Mouse (Mus musculus): ENCODE measurements around the gene En1.

The En1 gene

GRCm38 (mm10) chr1:120602031-120602730 lies at the start of gene En1:
Gene En1 (plus strand): TSS chr1:120602418.
- DNase-seq = peak; percentile 13

GRCm38 (mm10) chr1:120556926-120557846 lies 45.0 kb upstream of the En1 start:
- DNase-seq = no peak

- DNase-seq = no peak
Measured at GRCm38 (mm10) chr1:120558341-120559285, 43.6 kb upstream of the En1 start.

GRCm38 (mm10) chr1:120559911-120560310 lies 42.3 kb upstream of the En1 start:
- no peak for DNase-seq

- no peak for DNase-seq
Measured at GRCm38 (mm10) chr1:120581306-120581705, 20.9 kb upstream of the En1 start.

DNA sequence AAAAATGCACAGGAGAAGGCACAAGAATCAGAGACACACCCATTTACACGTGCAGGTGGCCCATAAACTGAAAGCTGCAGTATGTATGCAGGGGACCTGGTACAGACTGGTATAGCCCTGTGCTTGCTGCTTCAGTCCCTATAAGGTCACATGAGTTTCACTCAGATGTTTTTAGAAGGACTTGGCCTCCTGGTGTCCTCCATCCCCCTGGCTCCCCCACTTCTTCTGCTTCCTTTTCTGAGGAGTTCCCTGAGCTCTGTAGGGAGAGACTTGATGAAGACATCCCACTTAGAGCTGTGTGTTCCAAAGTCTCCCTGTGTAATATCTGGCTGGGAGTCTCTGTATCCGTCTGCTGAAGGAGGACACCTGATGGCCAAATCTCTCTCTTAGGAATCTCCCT lies 16.7 kb upstream of the En1 start:
- no peak for DNase-seq

DNA sequence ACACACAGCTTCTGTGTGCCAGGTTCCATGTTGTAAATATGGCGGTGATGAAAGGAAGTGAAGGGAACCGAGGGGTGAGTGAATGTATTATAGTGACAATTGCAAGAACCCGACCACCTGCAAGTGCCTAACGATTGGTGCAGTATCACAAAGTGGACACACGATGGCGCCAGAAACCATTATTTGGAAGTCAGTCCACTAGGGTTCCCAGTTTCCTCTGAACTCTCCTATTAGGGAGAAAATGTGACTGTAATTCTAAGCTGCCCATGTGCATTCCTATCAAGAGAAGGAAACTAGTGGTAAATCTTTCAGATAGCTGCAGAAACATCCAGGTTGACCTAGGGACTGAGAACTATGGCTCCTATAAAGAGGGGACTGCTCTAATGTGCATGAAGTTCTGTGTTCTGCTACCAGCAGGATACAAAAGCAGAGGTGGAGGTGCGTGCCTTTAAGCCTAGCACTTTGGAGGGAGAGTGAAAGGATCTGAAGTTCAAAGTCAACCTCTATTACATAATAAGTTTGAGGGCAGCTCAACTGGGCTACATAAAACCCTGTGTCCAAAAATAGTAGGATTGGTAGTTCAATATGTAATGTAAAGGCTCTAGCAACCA lies 15.6 kb upstream of the En1 start:
- peak; percentile 64 for DNase-seq

GRCm38 (mm10) chr1:120587431-120587830 lies 14.8 kb upstream of the En1 start:
- DNase-seq = no peak

- no peak for DNase-seq
Measured at GRCm38 (mm10) chr1:120587960-120588359, 14.3 kb upstream of the En1 start.

GRCm38 (mm10) chr1:120588362-120589027 lies 13.7 kb upstream of the En1 start:
- DNase-seq = no peak

DNA sequence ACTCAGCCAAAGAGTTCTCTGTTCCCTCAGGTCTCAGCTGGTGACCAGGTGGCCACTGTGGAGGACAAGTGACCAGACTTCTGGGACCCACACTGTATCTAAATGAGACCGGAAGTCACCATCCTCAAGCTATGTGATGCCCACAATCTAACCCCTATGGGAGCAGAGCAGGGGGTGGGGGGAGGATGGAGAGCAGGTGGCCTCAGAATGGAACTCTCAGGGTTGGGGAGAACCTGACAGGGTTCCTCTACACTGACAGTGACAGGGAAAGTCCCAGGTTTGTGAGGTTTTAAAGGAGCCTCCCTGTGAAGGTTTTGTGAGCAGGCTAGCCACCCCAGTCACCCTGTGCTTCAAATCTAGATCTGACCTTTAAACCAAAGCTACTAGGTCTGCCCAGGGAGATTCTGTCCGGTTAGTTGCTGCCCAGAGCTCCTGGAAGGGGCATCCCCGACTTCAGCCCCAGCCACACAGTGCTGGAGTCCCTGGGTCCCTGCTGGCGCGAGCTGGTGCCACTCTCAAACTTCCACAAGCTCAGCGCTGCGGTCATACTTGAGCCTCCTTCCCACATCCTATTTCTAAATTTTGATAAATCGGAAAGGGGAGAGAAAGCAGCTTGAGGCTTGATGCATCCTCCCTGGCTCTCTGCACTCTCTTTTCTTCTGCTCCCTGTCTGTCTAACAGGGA lies 8.8 kb upstream of the En1 start:
- DNase-seq = no peak

DNA sequence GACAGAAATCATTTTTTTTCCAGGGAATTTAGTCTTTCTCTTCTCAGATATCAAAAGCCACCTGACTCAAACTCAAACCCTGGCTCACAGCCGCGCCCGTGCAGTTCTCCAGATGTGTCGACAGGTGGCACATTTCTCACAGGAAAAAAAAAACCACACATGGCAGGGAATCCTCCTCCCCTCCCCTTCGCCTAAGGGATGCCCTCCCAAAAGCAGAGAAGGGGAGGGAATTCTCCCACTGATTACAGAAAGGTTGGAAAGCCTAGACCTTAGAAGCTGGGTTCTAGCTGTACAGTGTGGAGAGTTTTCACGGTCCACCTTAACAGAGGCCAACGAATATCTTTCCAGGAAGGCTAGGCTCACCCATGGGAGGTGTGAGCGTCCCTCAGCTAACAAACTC lies 7.6 kb upstream of the En1 start:
- DNase-seq = no peak

DNA sequence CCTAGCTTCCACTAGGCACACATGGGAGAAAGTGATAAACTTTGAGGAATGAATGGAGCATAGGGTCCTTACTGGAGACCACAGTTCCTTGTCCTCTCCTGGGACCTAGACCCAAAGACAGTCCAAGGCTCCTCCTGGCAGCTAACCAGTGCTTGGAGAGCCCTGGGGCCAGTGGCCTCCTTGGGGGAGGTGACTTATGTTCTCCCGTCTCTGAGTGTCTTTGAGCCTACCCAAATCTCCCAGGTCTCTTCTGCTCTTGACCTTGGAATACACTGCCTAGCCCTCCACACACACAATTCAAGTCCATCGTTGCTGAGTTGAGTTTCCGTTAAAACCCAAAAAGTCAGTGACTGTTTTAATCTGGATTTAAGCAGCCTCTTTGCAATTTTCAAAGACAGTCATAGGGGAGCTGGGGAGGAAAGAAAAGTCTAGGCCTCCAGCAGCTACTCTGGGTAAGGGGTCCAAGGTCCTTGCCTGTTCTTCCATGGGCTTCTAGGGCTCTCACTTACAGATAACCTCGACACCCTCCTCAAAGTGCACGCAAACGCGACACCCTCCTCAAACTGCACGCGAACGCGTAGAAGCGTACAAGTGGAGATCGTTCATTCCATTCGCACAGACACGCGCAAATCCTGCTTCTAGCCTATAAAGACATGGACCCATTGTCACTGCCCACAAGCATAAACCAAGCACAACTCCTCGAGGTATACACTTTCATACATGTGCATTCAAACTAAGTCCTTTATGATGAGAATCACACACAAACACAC lies 6.6 kb upstream of the En1 start:
- no peak for DNase-seq

- DNase-seq = peak; percentile 12
Measured at GRCm38 (mm10) chr1:120596319-120596718, 5.9 kb upstream of the En1 start.

- no peak for DNase-seq
Measured at GRCm38 (mm10) chr1:120596784-120597183, 5.4 kb upstream of the En1 start.

DNA sequence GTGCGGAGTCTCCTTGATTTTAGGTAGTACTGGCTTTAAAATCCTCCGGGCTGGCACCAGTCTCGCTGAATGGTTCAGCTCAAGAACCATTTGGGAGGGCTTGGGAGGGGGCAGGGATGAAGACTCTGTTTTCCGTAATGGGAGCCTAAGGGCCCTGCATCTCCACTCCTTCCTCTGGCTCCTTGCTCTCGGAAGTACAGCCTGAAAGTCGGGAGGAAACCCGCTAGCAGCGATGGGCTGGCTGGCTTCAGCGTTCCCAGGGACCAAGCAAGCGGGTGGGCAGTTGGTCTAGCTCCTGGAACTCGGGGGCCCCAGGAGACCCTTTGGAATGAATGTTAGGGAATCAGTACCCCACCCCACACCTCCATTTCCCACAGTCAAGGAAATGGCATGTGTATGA lies 4.9 kb upstream of the En1 start:
- DNase-seq = no peak

DNA sequence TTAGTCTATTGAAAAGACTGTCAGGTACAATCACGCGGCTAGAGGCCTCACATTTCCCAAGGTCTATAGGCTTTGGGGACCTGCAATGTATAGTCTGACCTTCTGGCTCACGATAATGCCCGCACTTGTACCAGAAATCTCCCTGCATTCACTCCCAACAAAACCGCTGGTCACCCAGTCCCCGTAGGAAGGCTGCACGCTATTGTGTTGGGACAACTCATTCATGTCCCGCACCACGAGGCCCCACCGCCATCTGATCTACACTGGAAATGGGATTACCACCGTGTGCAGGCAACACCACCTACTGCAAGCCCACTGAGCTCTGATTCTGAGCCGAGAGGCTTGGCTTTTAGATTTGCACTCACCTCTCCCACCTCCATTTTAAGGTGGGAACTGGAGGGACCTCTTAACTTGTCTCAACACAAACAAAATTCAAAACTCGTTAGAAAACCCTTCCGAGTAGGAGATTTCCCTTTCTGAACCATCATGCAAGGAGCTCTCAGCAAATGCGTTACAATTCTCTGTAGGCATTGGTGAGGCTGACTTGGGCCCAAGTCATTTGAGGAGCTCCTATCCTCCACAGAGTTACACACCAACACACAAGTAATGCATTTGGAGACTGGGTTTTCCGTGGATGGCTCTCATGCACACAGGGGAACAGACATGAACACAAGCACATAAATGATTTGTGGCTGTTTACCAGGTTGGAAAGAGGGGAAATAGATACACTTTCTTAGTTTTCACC lies 3.9 kb upstream of the En1 start:
- no peak for DNase-seq

DNA sequence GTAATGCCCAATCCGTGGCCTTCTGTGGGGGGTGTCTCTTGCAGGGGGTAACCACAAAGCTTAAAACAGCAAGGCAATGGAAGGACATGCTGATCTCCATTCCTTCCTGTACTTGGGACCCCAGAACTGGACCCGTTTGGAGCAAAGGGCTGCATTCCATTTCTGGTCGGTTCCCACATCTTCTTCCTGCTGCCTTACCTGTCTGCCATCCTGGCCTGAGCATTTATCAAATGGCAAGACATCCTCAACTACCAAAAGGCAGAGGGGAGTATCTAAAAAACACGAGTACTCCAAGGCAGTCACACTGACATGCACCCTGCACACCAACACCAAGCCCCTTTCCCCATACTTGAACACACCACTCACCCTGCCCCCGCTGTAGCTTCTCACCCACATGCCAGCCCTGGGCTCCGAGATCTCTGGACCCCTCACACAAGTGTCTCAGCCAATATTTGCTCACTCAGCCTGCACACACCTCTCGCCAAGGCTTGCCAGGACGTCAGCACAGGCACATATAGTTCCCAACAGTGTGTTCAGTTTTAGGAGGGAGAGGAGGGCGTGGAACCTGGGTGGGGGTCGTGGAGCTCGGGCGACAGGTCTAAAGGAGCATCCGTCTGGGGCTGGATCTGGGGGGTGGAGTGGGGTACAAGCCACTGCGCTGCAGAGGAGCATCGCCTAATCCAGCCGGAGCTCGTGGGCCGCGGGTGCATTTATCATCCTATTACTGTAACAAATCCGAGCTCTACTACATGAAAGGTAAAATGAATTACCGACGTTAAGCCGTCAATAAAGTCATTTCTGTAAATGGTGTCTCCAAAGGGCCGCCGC lies 2.7 kb upstream of the En1 start:
- no peak for DNase-seq

DNA sequence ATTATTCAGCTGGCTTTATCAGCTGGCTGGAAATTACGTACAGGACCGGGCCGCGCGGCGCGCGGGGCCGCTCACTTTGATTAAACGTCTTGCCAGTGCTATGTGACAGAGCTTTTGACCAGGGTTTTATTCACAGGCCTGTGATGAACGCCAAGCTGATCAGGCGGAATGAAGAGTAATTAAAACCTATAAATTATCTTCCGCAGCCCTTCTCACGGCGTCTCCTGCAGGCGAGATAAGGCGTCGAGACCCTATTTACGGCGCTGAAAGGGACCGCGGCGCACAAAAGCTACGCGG lies 2.1 kb upstream of the En1 start:
- no peak for DNase-seq
